Mouse (Mus musculus) liver, embryonic 13.5 days (tissue): ENCODE results near the gene Tsc22d3. TPM values are rescaled to one million over a fixed set of nuclear protein-coding genes. Genes with fewer than 3 reads are reported as not detected.

Experiments used
- ATAC-seq: fragments of 200-750 bp; cut with Nextera tagmentation; 2 replicates; pipeline ENCODE4 v1.8.0; 2017; ENCODE audit warnings: low read depth, mild to moderate bottlenecking, moderate number of reproducible peaks, moderate library complexity
- DNase-seq: peaks from one replicate; pipeline ENCODE4 v3.0.0; 2022
- H3K27ac ChIP-seq: fragments of 300-500 bp; sonication (generic); 2 replicates; pipeline ENCODE4 v1.5.1; 2015; ENCODE audit warnings: moderate library complexity, mild to moderate bottlenecking, inconsistent platforms
- H3K27me3 ChIP-seq: fragments of 300-500 bp; sonication (generic); 2 replicates; pipeline ENCODE4 v1.6.1; 2015; ENCODE audit warnings: mild to moderate bottlenecking, inconsistent platforms
- H3K36me3 ChIP-seq: fragments of 300-500 bp; sonication (generic); 2 replicates; pipeline ENCODE4 v1.6.1; 2015; ENCODE audit warnings: mild to moderate bottlenecking, inconsistent platforms
- H3K4me1 ChIP-seq: fragments of 300-500 bp; sonication (generic); replicated peaks from 2 replicates; pipeline ENCODE4 v1.6.1; 2015; ENCODE audit warnings: inconsistent platforms
- H3K4me2 ChIP-seq: fragments of 300-500 bp; sonication (generic); 2 replicates; pipeline ENCODE4 v1.6.1; 2015; ENCODE audit warnings: inconsistent platforms, mild to moderate bottlenecking, moderate library complexity
- H3K4me3 ChIP-seq: fragments of 300-500 bp; sonication (generic); replicated peaks from 2 replicates; pipeline ENCODE4 v1.5.1; 2015; ENCODE audit warnings: mild to moderate bottlenecking, inconsistent platforms
- H3K9ac ChIP-seq: fragments of 300-500 bp; sonication (generic); 2 replicates; pipeline ENCODE4 v1.6.1; 2015; ENCODE audit warnings: mild to moderate bottlenecking, inconsistent platforms
- H3K9me3 ChIP-seq: fragments of 300-500 bp; sonication (generic); replicated peaks from 2 replicates; pipeline ENCODE4 v1.6.1; 2016; ENCODE audit warnings: inconsistent platforms
- WGBS: fragments of 180-500 bp; shearing (Covaris S2); methylation state at CpG from one replicate; pipeline ENCODE4 v1.1.7; 2015; ENCODE audit not compliant: insufficient replicate concordance; 5-methylcytosine and 5-hydroxymethylcytosine counted together
- polyA plus RNA-seq: library from polyadenylated mRNA; unstranded; fragments of >200 nt; fragmentation: Nextera tagmentation; extraction: Ambion mirVana; gene quantifications from 2 replicates; pipeline ENCODE4 v1.2.1, GENCODE M21; 2015

Tsc22d3 gene
- polyA plus RNA-seq, 1 experiment from 2014 or later: 10.9 TPM

DNA sequence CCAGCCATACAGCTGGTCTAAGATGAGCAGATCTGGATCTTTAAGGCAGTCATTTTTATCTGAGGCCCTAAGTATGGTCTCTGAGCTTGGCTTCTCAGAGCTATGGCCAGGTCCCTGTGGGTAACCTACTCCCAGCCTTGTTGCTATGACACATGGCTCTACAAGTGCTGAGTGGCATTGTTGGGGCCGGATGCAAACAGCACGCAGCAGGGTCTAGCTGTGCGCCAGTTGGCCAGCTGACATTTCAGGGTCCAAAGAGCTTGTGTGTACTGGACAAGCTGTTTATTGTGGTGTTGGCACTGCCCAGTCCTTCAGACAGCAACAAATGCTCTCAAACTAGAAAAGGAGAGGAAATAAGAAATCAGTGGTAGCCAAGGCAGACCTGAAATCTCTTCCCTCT lies 35.2 kb downstream of the Tsc22d3 start:
- H3K36me3 ChIP-seq: no peaks in the 10 kb centered on the region
- DNase-seq (no peak), ATAC-seq (no peak)
- no peaks in the 10 kb centered on the region for H3K4me1 ChIP-seq
- no peak overlapping the region for H3K9ac ChIP-seq
- H3K4me2 ChIP-seq: no peak overlapping the region
- 77% methylated on average over 3 of the region's 3 CpGs for WGBS
- no peak overlapping the region for H3K4me3 ChIP-seq
- no peak overlapping the region for H3K27ac ChIP-seq
- peaks cover 9% of the 10 kb centered on the region; the same call in 1 of the 2 replicates for H3K27me3 ChIP-seq
- no peaks in the 10 kb centered on the region for H3K9me3 ChIP-seq

GRCm38 (mm10) chrX:140564777-140565176 lies 35.7 kb downstream of the Tsc22d3 start:
- Histone ChIP-seq H3K9me3 (no peaks in the 10 kb centered on the region), H3K4me3 (no peak overlapping the region), H3K4me1 (no peaks in the 10 kb centered on the region), H3K4me2 (no peak overlapping the region), H3K9ac (no peak overlapping the region), H3K27ac (no peak overlapping the region), H3K36me3 (no peaks in the 10 kb centered on the region), H3K27me3 (peaks cover 9% of the 10 kb centered on the region; the same call in 1 of the 2 replicates)
- no peak for DNase-seq
- no peak for ATAC-seq
- 78% methylated on average over 1 of the region's 1 CpGs for WGBS

DNA sequence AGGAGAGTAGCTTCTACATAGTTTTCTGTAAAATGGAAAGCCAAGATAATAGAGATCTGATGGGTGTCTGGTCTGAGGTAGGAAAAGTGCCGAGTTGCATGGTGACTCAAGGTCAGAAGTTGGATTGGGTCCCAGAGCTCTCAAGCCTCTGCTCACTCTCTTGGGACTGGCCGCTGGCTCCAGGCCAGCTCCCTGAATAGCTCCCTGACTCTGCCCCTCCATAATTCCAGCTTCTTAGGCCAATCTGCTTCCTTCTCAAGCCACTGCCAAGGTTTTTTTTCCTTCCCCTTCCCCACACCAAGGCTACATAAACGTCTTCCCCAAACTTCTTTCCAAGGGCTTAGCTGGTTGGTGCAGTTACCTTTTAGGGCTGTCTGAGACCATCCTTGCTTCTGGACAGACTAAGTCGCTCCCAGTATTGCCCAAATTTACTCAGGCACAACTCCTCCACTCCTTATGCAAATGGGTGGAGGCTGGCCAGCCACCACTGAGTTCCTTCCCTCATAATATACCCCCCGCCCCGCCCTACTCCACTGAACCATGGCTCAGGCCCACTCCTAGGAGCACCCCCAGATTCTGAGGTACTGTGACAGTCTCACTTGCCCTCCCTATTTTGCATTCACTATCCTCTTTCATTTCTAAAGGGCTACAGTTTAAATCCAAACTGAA lies 42.1 kb downstream of the Tsc22d3 start:
- no peak overlapping the region for H3K4me3 ChIP-seq
- no peak for ATAC-seq
- no peak overlapping the region for H3K27ac ChIP-seq
- no peak overlapping the region for H3K4me2 ChIP-seq
- H3K4me1 ChIP-seq: no peaks in the 10 kb centered on the region
- no peaks in the 10 kb centered on the region for H3K36me3 ChIP-seq
- 66% methylated on average over 6 of the region's 6 CpGs for WGBS
- H3K27me3 ChIP-seq: peaks cover 6% of the 10 kb centered on the region; the same call in 1 of the 2 replicates
- no peak for DNase-seq
- H3K9ac ChIP-seq: no peak overlapping the region
- no peaks in the 10 kb centered on the region for H3K9me3 ChIP-seq

DNA sequence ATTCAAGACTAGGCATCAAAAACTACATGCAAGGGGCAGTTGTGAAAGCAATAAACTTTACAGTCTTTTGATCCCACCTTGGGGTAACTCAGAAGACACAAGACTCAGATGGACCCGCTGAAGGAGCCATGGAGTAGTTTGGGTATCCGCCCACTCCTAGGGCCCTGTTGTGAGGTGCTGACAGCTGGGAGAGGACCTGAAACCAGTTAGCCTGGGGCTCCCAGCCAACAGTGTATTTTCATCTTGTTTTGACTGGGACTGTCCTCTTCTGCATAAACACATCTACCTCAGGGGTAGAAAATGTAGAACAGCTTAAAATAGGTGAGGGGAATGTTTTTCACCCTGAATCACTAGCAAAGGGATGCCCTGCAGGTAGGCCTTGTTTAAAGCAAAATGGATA lies 44.5 kb downstream of the Tsc22d3 start:
- DNase-seq (no peak), ATAC-seq (no peak)
- WGBS: 81% methylated on average over 2 of the region's 2 CpGs
- H3K4me3 ChIP-seq: no peak overlapping the region
- H3K27me3 ChIP-seq: peaks cover 7% of the 10 kb centered on the region; the same call in 1 of the 2 replicates
- H3K4me1 ChIP-seq: no peaks in the 10 kb centered on the region
- no peak overlapping the region for H3K4me2 ChIP-seq
- H3K27ac ChIP-seq: no peak overlapping the region
- no peak overlapping the region for H3K9ac ChIP-seq
- H3K36me3 ChIP-seq: no peaks in the 10 kb centered on the region
- no peaks in the 10 kb centered on the region for H3K9me3 ChIP-seq

DNA sequence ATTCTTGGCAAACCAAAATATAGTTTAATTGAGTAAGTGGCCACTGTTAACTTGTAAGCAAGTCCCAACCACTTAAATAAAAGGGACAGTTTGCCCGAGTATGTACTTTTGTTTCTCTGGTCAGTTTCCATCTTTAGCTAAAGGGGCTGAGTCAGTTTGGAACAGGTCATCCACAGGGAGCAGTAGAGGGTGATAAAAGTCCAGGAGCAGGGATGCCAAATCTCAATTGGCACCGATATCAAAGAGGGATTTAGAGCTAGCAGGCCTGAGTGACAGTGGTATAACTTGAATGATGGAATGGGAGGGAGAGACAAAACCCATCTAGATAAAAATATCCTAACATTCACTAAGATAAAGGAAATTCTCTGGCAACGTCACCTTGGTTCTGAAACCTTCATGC lies 45.0 kb downstream of the Tsc22d3 start:
- H3K9ac ChIP-seq: no peak overlapping the region
- no peak overlapping the region for H3K4me2 ChIP-seq
- H3K4me1 ChIP-seq: no peaks in the 10 kb centered on the region
- H3K9me3 ChIP-seq: no peaks in the 10 kb centered on the region
- H3K4me3 ChIP-seq: no peak overlapping the region
- peaks cover 9% of the 10 kb centered on the region; the same call in 1 of the 2 replicates for H3K27me3 ChIP-seq
- ATAC-seq (no peak), DNase-seq (no peak)
- H3K27ac ChIP-seq: no peak overlapping the region
- H3K36me3 ChIP-seq: no peaks in the 10 kb centered on the region
- 57% methylated on average over 3 of the region's 3 CpGs for WGBS

DNA sequence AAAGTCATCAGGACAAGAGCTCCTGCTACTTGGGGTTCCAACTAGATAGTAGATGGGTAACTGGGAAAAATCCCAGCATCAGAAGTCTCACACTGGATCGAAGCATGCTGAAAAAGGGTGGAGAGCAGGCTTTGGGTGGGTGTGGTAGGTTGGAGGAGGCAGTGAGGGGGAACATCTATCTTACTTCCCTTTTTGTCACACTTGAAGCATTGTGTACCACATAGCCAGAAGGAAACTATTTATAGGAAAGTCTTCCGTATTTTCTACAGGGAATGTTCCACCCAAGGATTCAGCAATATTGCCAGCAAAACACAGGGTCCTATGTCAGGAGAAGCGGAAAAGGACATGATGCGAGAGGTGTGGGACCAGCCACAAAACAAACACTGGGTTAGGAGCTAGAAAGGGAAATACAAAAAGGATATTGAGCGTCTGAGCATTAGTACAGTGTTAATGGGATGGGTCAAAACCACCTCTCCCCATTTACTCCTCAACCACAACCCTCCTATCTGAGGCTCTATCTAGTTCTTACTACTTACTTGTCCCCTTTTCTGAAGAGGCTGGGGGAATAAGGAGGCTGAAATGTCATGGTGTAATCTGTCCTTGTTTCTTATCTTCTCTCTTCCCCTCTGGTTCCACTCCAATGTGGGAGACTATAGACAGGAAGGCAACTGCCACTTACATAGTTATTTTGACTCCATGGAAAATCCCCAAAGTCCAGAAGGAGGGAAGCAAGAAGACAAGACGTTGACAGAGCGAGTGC lies 52.6 kb downstream of the Tsc22d3 start:
- ATAC-seq: no peak
- Histone ChIP-seq H3K27me3 (peaks cover 16% of the 10 kb centered on the region; the same call in 1 of the 2 replicates), H3K27ac (no peak overlapping the region), H3K4me2 (no peak overlapping the region), H3K9ac (no peak overlapping the region), H3K9me3 (no peaks in the 10 kb centered on the region), H3K4me3 (no peak overlapping the region), H3K4me1 (peaks cover 11% of the 10 kb centered on the region), H3K36me3 (no peaks in the 10 kb centered on the region)
- WGBS: 43% methylated on average over 7 of the region's 7 CpGs
- DNase-seq: no peak

DNA sequence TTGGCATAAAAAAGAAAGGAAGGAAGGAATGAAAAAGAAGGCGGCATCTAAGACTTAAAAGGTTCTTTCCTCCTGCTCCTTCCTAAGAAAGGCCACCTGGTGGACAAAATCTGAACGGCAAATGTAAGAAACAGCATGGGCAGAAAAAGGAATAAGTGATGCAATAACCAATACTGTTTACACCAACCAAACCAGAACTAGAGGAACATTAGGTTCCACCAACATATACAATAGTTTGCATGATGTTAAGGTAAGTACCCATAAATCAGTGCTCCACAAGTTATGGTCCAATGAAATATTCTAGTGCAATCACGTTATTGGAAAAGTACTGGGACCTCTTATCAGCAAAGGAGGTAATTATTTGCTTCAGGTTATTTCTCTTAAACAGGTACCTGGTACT lies 55.7 kb downstream of the Tsc22d3 start:
- Histone ChIP-seq H3K27me3 (peaks cover 9% of the 10 kb centered on the region; the same call in 1 of the 2 replicates), H3K4me2 (no peak overlapping the region), H3K36me3 (0 out of 2 replicates have a peak, but pooled peaks cover 4% of the 10 kb centered on the region), H3K4me3 (no peak overlapping the region), H3K27ac (no peak overlapping the region), H3K9ac (no peak overlapping the region), H3K4me1 (peaks cover 22% of the 10 kb centered on the region), H3K9me3 (no peaks in the 10 kb centered on the region)
- 32% methylated on average over 3 of the region's 3 CpGs for WGBS
- no peak for ATAC-seq
- peak; percentile 27 for DNase-seq

DNA sequence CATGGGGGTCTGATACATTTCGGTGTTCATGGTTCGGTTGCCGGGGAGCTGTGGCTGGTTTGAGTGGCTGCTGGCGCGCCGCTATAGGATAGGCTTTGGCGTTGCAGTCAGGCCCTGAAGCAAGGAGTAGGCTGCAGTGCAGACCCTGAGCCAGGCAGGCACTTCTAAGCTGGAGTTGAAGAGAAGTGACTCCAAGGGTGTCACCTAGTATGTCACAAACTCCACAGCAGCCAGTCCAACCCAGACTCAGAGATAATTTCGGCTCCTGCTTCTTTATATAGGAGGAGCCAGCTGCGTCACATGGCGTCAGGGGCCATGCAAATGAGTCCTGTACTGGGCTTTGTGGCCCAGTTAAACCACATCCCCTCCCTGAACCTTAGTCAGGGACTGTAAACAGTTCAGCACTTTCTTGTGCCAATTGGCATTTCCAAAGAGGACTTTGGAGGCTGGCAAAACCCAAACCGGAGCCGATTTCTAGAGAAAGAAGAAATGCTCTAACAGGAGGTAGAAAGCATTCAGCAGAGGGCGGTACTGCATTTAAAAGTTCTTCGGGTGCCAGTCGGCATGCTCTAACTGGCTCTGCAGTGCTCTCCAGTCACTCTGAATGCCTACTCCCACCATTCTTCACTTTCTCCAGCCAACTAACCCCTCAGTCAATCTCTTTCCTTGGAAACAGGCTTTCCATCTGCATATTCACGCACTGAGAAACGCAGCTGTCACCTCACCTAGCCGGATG lies 57.4 kb downstream of the Tsc22d3 start:
- H3K4me1 ChIP-seq: peaks cover 23% of the 10 kb centered on the region

DNA sequence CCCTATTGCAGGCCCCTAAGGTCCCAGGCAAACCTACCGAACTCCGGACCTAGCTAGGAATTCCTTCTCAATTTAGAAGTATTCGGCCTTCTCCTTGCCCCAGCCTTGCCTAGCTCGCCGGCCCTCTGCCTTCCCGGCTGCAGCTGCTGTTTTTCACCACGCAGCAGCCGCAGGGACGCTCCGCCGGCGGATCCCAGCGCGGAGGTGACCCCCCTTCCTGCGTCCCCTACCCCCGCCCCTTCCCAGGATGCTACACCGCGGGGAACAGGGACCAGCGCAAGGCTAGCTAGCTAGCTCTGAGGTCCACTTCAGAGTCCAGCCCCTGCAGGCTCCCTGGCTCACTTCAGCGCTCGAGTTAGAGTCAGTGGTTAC lies 58.0 kb downstream of the Tsc22d3 start:
- H3K4me2 ChIP-seq: peak overlapping the region; percentile 82
- DNase-seq: peak; percentile 6
- 0 out of 2 replicates have a peak, but pooled peaks cover 4% of the 10 kb centered on the region for H3K36me3 ChIP-seq
- peaks cover 29% of the 10 kb centered on the region for H3K4me1 ChIP-seq
- H3K4me3 ChIP-seq: peak overlapping the region; percentile 65
- H3K27me3 ChIP-seq: no peaks in the 10 kb centered on the region
- H3K9me3 ChIP-seq: no peaks in the 10 kb centered on the region
- H3K9ac ChIP-seq: peak overlapping the region; percentile 75
- peak overlapping the region; percentile 71 for H3K27ac ChIP-seq
- 8% methylated on average over 21 of the region's 21 CpGs for WGBS
- peak; percentile 53 for ATAC-seq

More for the DNA sequence above, 57.4 kb downstream of the Tsc22d3 start:
- no peaks in the 10 kb centered on the region for H3K27me3 ChIP-seq
- peak overlapping the region; percentile 82 for H3K4me2 ChIP-seq
- no peaks in the 10 kb centered on the region for H3K9me3 ChIP-seq
- DNase-seq (peak; percentile 65), ATAC-seq (peak; percentile 90)
- 0 out of 2 replicates have a peak, but pooled peaks cover 4% of the 10 kb centered on the region for H3K36me3 ChIP-seq
- peak overlapping the region; percentile 75 for H3K9ac ChIP-seq
- H3K27ac ChIP-seq: peak overlapping the region; percentile 71
- WGBS: 27% methylated on average over 18 of the region's 18 CpGs
- H3K4me3 ChIP-seq: peak overlapping the region; percentile 65

- whole genome bisulfite sequencing: 18% methylated on average over 10 of the region's 10 CpGs
- Histone ChIP-seq H3K4me1 (peaks cover 30% of the 10 kb centered on the region), H3K9me3 (no peaks in the 10 kb centered on the region), H3K9ac (peak overlapping the region; percentile 75), H3K36me3 (0 out of 2 replicates have a peak, but pooled peaks cover 4% of the 10 kb centered on the region), H3K27ac (peak overlapping the region; percentile 71), H3K27me3 (no peaks in the 10 kb centered on the region), H3K4me3 (peak overlapping the region; percentile 65), H3K4me2 (peak overlapping the region; percentile 82)
- DNase-seq (peak; percentile 3), ATAC-seq (peak; percentile 53)
These were observed 58.6 kb downstream of the Tsc22d3 start for GRCm38 (mm10) chrX:140541711-140542473.
